Mouse (Mus musculus) heart, postnatal 10 days (tissue): ENCODE measurements around the gene Olfr1466. TPM values are rescaled to one million over a fixed set of nuclear protein-coding genes. Genes with fewer than 3 reads are reported as not detected.

Experiments used
- DNase-seq, 2 experiments: peaks; one replicate each; pipeline ENCODE4 v3.0.0; 2021
- intact Hi-C: fragments of 180-260 bp; cut with DNase I; formaldehyde crosslinking; loops from one replicate; pipeline ENCODE4 v1.15.1; 2025
- total RNA-seq, 2 experiments: library from RNA; stranded (reverse); gene quantifications; 2 replicates each; pipeline ENCODE4 v1.2.3; 2021

The Olfr1466 gene
- total RNA-seq = not detected

GRCm38 (mm10) chr19:13338562-13338961, at the start of gene Olfr1466:
Olfr1466 (plus strand) TSS chr19:13338862.
- intact Hi-C loops = no loop called here
- no peak for DNase-seq

GRCm38 (mm10) chr19:13315441-13315840, 23.2 kb upstream of the Olfr1466 start, which contains the start of gene Olfr1465:
Olfr1465 (minus strand) TSS chr19:13315541.
- intact Hi-C loops = loop anchor here (1.0 kb wide), 1 partner anchor 32 kb away; no protein-coding TSS in a partner anchor
- DNase-seq = no peak

- intact Hi-C loops = no loop called here
- no peak for DNase-seq
Measured at GRCm38 (mm10) chr19:13361936-13362335, 23.3 kb downstream of the Olfr1466 start, which contains the start of gene Olfr1467. Olfr1467 (plus strand) TSS chr19:13362236.

Other genes with a start within 250 kb of the Olfr1466 start
- gene Olfr1457, start 241.0 kb upstream of the Olfr1466 start, total RNA-seq = not detected
- gene Olfr1458, start 232.1 kb upstream of the Olfr1466 start, total RNA-seq = not detected
- gene Olfr1459, start 189.3 kb upstream of the Olfr1466 start, total RNA-seq = under 1 TPM; 0.02 to 0.05 TPM
- not detected for gene Olfr1461, start 175.9 kb upstream of the Olfr1466 start, total RNA-seq
- gene Olfr1462, start 153.1 kb upstream of the Olfr1466 start, total RNA-seq = not detected
- not detected for gene Olfr1463, start 107.5 kb upstream of the Olfr1466 start, total RNA-seq
- not detected for gene Olfr1465, start 23.3 kb upstream of the Olfr1466 start, total RNA-seq
- not detected for gene Olfr1467, start 23.4 kb downstream of the Olfr1466 start, total RNA-seq
- not detected for gene Olfr1469, start 69.0 kb downstream of the Olfr1466 start, total RNA-seq
- not detected for gene Olfr1471, start 104.5 kb downstream of the Olfr1466 start, total RNA-seq
- gene Olfr1472, start 117.2 kb downstream of the Olfr1466 start, total RNA-seq = not detected
- not detected for gene Olfr1474, start 130.7 kb downstream of the Olfr1466 start, total RNA-seq
- not detected for gene Olfr1475, start 141.3 kb downstream of the Olfr1466 start, total RNA-seq
- gene Olfr1477, start 161.7 kb downstream of the Olfr1466 start, total RNA-seq = not detected
- gene Olfr1480, start 189.1 kb downstream of the Olfr1466 start, total RNA-seq = not detected
- not detected for gene Olfr1484, start 244.6 kb downstream of the Olfr1466 start, total RNA-seq